Mouse (Mus musculus) myocyte (in vitro differentiated cells): ENCODE results near the gene Lamtor5. TPM values are rescaled to one million over a fixed set of nuclear protein-coding genes. Genes with fewer than 3 reads are reported as not detected.

Experiments
- H3K27me3 ChIP-seq: one replicate; pipeline ENCODE4 v1.6.1; 2011; ENCODE audit not compliant: control insufficient read depth, insufficient read depth, insufficient read length
- H3K36me3 ChIP-seq: one replicate; pipeline ENCODE4 v1.6.1; 2011; ENCODE audit not compliant: control insufficient read depth, insufficient read depth
- H3K4me2 ChIP-seq: one replicate; pipeline ENCODE4 v1.6.1; 2011; ENCODE audit warnings: low read depth, control low read depth
- H3K4me3 ChIP-seq: one replicate; pipeline ENCODE4 v1.5.1; 2011; ENCODE audit warnings: mild to moderate bottlenecking, control low read depth, moderate library complexity
- H3K79me2 ChIP-seq: one replicate; pipeline ENCODE4 v1.6.1; 2011; ENCODE audit not compliant: control insufficient read depth, insufficient read depth
- H3ac ChIP-seq: one replicate; pipeline ENCODE4 v1.6.1; 2011; ENCODE audit not compliant: control insufficient read depth, insufficient read length
- CEBPB ChIP-seq: IDR thresholded peaks from 2 replicates; pipeline ENCODE4 v1.6.1; 2011; ENCODE audit warnings: mild to moderate bottlenecking, moderate library complexity; ENCODE audit not compliant: poor library complexity, insufficient read depth, severe bottlenecking
- E2F4 ChIP-seq: IDR thresholded peaks from one replicate; pipeline ENCODE4 v1.6.1; 2011; ENCODE audit warnings: mild to moderate bottlenecking, control low read depth, moderate library complexity; ENCODE audit not compliant: insufficient read depth
- MAX ChIP-seq: IDR thresholded peaks from one replicate; pipeline ENCODE4 v1.6.1; 2011; ENCODE audit warnings: low read depth, mild to moderate bottlenecking, control low read depth
- MYOD1 ChIP-seq, 3 experiments: IDR thresholded peaks; one replicate each; pipeline ENCODE4 v1.6.1; 2011; ENCODE audit warnings: control low read depth in 2 of 3, low read depth in 2 of 3, mild to moderate bottlenecking in 2 of 3, moderate library complexity in 1 of 3; ENCODE audit not compliant: insufficient read length in 2 of 3, control insufficient read depth in 1 of 3
- MYOG ChIP-seq, 3 experiments: IDR thresholded peaks; one replicate each; pipeline ENCODE4 v1.6.1; 2011; ENCODE audit warnings: control low read depth in 2 of 3, low read depth in 2 of 3, mild to moderate bottlenecking in 2 of 3; ENCODE audit not compliant: insufficient read length in 2 of 3, control insufficient read depth in 1 of 3, insufficient read depth in 1 of 3
- POLR2A ChIP-seq: IDR thresholded peaks from one replicate; pipeline ENCODE4 v1.6.1; 2011; ENCODE audit warnings: low read depth, mild to moderate bottlenecking, control low read depth, moderate library complexity; ENCODE audit not compliant: insufficient read length
- POLR2AphosphoS2 ChIP-seq: IDR thresholded peaks from one replicate; pipeline ENCODE4 v1.6.1; 2011; ENCODE audit warnings: low read depth, control low read depth; ENCODE audit not compliant: insufficient read length
- REST ChIP-seq: IDR thresholded peaks from one replicate; pipeline ENCODE4 v1.6.1; 2011; ENCODE audit warnings: mild to moderate bottlenecking, control low read depth, moderate library complexity; ENCODE audit not compliant: insufficient read depth, insufficient read length
- SRF ChIP-seq: IDR thresholded peaks from one replicate; pipeline ENCODE4 v1.6.1; 2011; ENCODE audit warnings: low read depth; ENCODE audit not compliant: control insufficient read depth, insufficient read length
- TCF12 ChIP-seq: IDR thresholded peaks from one replicate; pipeline ENCODE4 v1.6.1; 2011; ENCODE audit warnings: mild to moderate bottlenecking, control low read depth; ENCODE audit not compliant: poor library complexity, insufficient read depth, severe bottlenecking
- TCF3 ChIP-seq: IDR thresholded peaks from one replicate; pipeline ENCODE4 v1.6.1; 2011; ENCODE audit warnings: low read depth, control low read depth; ENCODE audit not compliant: insufficient read length
- USF1 ChIP-seq: IDR thresholded peaks from one replicate; pipeline ENCODE4 v1.6.1; 2011; ENCODE audit warnings: low read depth, mild to moderate bottlenecking, control low read depth, moderate library complexity
- polyA plus RNA-seq: library from polyadenylated mRNA; unstranded; fragments of >200 nt; fragmentation: generic; extraction: Trizol; gene quantifications from one replicate; pipeline ENCODE4 v1.2.1, GENCODE M21; 2012; ENCODE audit warnings: missing spikeins

Lamtor5 gene
- polyA plus RNA-seq, 1 experiment: 156 TPM

GRCm38 (mm10) chr3:107241389-107242094 is 37.1 kb upstream of the Lamtor5 start:
- no peak for TF ChIP-seq E2F4
- no peak for TF ChIP-seq TCF3
- no peak for TF ChIP-seq MAX
- no peak for TF ChIP-seq REST
- TF ChIP-seq TCF12: no peak
- TF ChIP-seq MYOD1 (IDR thresholded peaks at IDR 0.05; ENCODE audit: control insufficient read depth in 1 of 3, insufficient read length in 2 of 3, low read depth in 2 of 3): no peak
- TF ChIP-seq SRF: no peak
- no peak for TF ChIP-seq USF1
- no peak for TF ChIP-seq CEBPB
- no peak for TF ChIP-seq POLR2A
- TF ChIP-seq POLR2AphosphoS2: no peak
- no peak overlapping the region for H3ac ChIP-seq
- no peaks in the 10 kb centered on the region for H3K79me2 ChIP-seq
- H3K36me3 ChIP-seq: no peaks in the 10 kb centered on the region
- no peak overlapping the region for H3K4me2 ChIP-seq
- no peak overlapping the region for H3K4me3 ChIP-seq
- H3K27me3 ChIP-seq: no peaks in the 10 kb centered on the region

- H3K4me3 ChIP-seq: no peak overlapping the region
- no peaks in the 10 kb centered on the region for H3K27me3 ChIP-seq
- TF ChIP-seq POLR2AphosphoS2: no peak
- TF ChIP-seq POLR2A: no peak
- no peak for TF ChIP-seq TCF3
- TF ChIP-seq MYOD1 (IDR thresholded peaks at IDR 0.05; ENCODE audit: control insufficient read depth in 1 of 3, insufficient read length in 2 of 3, low read depth in 2 of 3): no peak
- no peak for TF ChIP-seq REST
- TF ChIP-seq MYOG (IDR thresholded peaks at IDR 0.05; ENCODE audit: control insufficient read depth in 1 of 3, insufficient read depth in 1 of 3, insufficient read length in 2 of 3, low read depth in 2 of 3): no peak
- TF ChIP-seq SRF: no peak
- no peak for TF ChIP-seq CEBPB
- TF ChIP-seq USF1: no peak
- no peak for TF ChIP-seq E2F4
- TF ChIP-seq MAX: no peak
- TF ChIP-seq TCF12: no peak
- H3ac ChIP-seq: no peak overlapping the region
- no peak overlapping the region for H3K4me2 ChIP-seq
- H3K36me3 ChIP-seq: no peaks in the 10 kb centered on the region
- H3K79me2 ChIP-seq: no peaks in the 10 kb centered on the region
Observed at GRCm38 (mm10) chr3:107246876-107247275, 31.8 kb upstream of the Lamtor5 start.

- TF ChIP-seq E2F4 (no peak), TCF12 (no peak), POLR2AphosphoS2 (no peak), CEBPB (no peak)
- H3K4me3 ChIP-seq: no peak overlapping the region
- H3K79me2 ChIP-seq: no peaks in the 10 kb centered on the region
- no peaks in the 10 kb centered on the region for H3K36me3 ChIP-seq
- H3K27me3 ChIP-seq: no peaks in the 10 kb centered on the region
- H3K4me2 ChIP-seq: no peak overlapping the region
- no peak overlapping the region for H3ac ChIP-seq
Observed at GRCm38 (mm10) chr3:107249042-107249441, 29.6 kb upstream of the Lamtor5 start.

- Histone ChIP-seq H3K79me2 (no peaks in the 10 kb centered on the region), H3K36me3 (no peaks in the 10 kb centered on the region), H3K4me3 (no peak overlapping the region), H3K27me3 (no peaks in the 10 kb centered on the region), H3ac (no peak overlapping the region), H3K4me2 (no peak overlapping the region)
- TF ChIP-seq MAX: no peak
- TF ChIP-seq REST: no peak
- peak in 2 of 3 experiments; percentile 66 to 77 for TF ChIP-seq MYOD1 (IDR thresholded peaks at IDR 0.05; ENCODE audit: control insufficient read depth in 1 of 3, insufficient read length in 2 of 3, low read depth in 2 of 3)
- TF ChIP-seq MYOG (IDR thresholded peaks at IDR 0.05; ENCODE audit: control insufficient read depth in 1 of 3, insufficient read depth in 1 of 3, insufficient read length in 2 of 3, low read depth in 2 of 3): peak in 1 of 3 experiments; percentile 68
- no peak for TF ChIP-seq POLR2AphosphoS2
Observed at GRCm38 (mm10) chr3:107250320-107250719, 28.3 kb upstream of the Lamtor5 start.

GRCm38 (mm10) chr3:107252035-107252434 is 26.6 kb upstream of the Lamtor5 start:
- no peaks in the 10 kb centered on the region for H3K36me3 ChIP-seq
- TF ChIP-seq REST (no peak), TCF12 (no peak), CEBPB (no peak), SRF (no peak)
- H3K4me2 ChIP-seq: no peak overlapping the region

More at GRCm38 (mm10) chr3:107252035-107252434, 26.6 kb upstream of the Lamtor5 start:
- H3K4me3 ChIP-seq: no peak overlapping the region
- no peak overlapping the region for H3ac ChIP-seq
- H3K79me2 ChIP-seq: no peaks in the 10 kb centered on the region
- no peaks in the 10 kb centered on the region for H3K27me3 ChIP-seq
